Mouse (Mus musculus): ENCODE results near the gene Marf1. TPM values are rescaled to one million over a fixed set of nuclear protein-coding genes. Genes with fewer than 3 reads are reported as not detected.
"Not testable (repeated sequence)": the region's sequence is repeated elsewhere in the genome, so short reads cannot be mapped to it uniquely, and the experiment has no call there.

Marf1 gene
- total RNA-seq (2015; ENCODE audit: low replicate concordance): 37.2 and 40.7 TPM in 2 replicates
- 42.6 and 49.3 TPM in 2 replicates for total RNA-seq (2017; ENCODE audit: low replicate concordance)

DNA sequence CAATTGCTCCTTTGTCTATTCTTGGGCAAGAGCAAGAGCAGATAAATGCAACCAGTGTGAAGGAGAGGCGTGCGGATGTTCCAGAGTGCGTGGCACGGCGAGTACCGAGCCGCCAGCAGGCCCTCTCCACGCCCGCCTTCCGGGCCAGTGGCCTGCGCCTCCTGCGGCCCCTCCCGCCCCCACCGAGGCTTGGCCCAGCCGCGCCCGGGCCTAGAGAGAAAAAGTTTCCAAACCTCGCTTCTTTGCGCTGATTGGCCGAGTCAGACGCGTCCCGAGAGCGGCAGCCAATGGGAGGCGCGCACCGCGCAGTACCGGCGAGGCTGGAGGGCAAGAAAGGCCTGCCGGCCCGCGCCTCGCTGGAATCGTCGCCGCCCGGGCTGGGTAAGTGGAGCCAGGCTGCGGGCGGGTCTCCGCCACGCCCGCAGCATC lies at the start of gene Marf1, which contains the start of gene Nde1:
Gene Marf1, minus strand, starts transcription at position 364 of the 429 bp plus-strand sequence.
Gene Nde1, plus strand, starts transcription at position 288 of the 429 bp plus-strand sequence.
- peak; percentile 76 for ATAC-seq (replicated peaks; ENCODE audit: low FRiP score, poor library complexity, severe bottlenecking)

DNA sequence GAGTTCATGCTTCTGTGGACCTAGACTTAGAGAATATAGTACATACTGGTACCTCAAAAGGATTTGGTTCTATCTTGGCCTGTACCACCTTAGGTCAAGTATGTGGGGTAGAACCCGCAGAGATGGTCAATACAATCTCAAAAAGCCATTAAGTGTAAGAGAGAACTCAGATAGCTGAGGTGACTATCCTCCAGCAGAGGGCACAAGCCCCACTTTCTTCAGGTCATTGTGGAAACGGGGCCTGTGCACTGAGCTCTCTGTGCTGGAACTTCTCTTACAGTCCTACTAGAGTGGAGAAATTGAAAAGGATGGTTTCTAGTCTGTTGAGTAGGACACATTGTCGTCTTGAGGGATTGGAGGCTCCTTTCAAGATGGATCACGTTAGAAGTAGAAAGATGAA lies 35.6 kb upstream of the Marf1 start:
- no peak for ATAC-seq (replicated peaks; ENCODE audit: low FRiP score, poor library complexity, severe bottlenecking)

DNA sequence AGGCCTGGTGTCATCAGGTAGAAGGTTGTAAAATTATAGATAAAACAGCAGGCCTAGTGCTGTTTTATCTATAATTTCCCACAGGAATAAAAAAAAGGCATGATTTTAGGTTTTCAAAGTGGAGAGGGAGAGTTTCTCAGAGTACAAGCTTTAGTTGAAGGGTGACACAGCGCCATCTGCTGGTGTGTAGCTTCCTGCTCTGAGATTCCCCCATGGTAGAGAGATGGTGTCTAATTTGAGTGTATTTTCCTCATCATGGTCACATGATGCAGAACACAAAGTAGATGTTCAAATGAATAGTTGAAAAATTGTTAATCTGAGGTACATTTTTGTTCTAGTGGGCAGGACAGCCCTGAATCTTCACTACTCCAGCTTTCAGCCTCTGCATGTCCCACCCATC lies 32.3 kb upstream of the Marf1 start:
- ATAC-seq (replicated peaks; ENCODE audit: low FRiP score, poor library complexity, severe bottlenecking): no peak; the same call in 1 of the 2 replicates

DNA sequence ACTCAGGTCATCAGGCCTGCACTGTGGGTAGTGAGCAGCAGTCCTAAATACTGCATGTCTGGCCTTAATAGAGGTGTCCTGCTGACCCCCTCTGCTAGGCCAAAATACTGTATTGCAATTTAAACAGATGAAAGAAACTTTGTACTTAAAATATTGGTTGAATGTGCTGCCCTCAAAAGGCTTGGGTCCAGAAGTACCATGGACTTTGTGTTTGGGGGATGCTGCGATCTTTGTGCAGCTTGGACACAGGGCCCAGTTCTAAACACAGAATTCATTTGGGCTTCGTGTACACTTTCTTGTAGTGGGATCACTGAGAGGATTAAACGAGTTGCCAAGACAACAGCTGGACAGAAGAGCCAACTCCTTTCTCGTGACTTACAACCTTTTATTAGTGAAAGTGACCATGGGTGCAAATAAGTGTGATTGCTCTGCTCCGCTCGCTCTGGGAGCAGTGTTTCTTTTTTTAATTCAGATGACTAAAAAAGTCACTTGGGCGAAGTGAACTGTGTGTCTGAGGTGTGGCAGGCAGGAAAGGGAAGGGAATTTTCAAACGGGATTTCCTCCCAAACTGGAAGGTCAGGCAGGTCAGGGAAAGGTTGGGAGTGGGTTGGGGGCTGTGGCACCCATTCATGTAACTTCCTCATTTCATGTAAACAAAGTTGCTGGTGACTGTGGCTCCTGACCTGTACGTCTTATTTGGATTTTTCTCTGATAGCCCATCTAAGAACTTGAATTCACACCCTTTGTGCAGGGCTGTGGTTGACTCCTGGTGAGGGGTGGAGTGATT lies 31.2 kb upstream of the Marf1 start:
- ATAC-seq (replicated peaks; ENCODE audit: low FRiP score, poor library complexity, severe bottlenecking): no peak

DNA sequence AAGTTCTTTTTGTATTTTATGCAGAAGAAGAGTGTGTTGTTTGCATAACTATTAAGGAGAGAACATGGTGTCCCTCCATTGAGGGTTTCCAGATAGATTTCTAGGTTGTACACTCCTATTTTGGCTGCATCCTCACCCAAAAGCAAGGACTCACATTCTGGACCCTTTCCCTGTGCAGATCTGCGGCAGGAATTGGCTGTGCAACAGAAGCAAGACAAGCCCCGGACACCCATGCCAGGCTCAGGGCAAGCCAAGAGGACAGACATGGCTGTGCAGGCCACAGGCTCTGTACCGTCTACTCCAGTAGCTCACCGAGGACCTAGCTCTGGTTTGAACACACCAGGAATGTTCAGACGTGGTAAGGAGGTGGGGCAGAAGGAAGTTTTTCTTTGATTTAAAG lies 22.4 kb upstream of the Marf1 start:
- no peak for ATAC-seq (replicated peaks; ENCODE audit: low FRiP score, poor library complexity, severe bottlenecking)

DNA sequence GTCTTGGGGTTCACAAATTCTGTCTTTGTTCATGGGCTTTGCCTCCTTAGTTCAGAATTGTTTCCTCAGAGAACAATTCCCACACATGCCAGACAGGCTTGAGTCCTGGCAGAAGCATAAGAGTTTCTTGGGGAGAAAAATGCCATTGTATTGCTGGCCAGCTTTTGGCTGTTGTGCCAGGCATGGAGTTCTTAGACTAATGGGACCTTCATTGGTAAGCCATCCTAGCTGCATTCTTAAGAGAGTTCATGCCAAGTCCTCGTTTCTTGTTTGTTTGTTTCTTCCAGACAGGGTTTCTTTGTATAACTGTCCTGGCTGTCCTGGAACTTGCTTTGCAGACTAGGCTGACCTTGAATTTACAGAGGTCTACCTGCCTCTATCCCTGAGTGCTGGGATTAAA lies 20.7 kb upstream of the Marf1 start:
- ATAC-seq (replicated peaks; ENCODE audit: low FRiP score, poor library complexity, severe bottlenecking): no peak

DNA sequence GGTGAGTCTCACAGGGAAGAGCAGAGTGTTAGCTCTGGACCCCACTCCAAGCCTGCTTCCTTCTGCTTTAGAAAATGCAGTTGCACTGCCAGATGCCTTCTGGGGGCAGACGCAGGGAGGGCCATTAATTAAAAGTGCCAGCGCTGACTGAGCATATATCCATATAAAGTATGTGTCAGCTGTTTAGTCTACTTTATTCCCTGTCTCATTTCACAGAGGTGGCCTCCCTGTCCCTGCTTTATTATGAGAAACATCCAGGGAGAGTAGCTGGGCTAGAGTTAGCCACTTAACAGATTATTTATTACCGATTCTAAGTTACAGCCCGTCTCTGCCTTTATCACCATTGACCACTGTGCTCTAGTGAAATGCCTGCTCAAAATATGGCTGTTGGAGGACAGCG lies 19.2 kb upstream of the Marf1 start:
- no peak for ATAC-seq (replicated peaks; ENCODE audit: low FRiP score, poor library complexity, severe bottlenecking)

DNA sequence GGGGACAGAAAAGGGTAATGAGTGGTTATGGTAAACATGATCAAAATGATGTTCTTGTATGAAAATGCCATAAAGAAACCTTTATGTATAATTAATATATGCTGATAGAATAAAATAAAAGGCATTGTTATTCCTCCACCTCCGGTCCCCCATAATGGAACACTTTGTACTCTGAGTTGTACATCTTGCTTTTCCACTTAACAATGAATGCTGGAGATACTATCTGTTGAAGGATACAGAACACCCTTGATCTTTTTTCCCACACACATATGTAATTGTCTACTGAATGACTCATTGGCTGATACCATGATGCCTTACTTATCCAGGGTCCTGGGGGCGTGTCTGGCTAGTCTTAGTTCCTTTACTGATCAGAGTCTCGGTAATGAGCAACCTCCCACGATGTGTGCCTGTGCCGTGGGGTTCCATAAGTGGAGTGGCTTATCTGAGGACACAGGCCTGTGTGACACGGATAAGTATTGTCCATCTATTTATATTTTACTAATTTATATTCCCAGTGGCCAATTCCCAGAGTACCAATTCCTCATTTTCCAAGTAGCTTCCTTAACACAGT lies 17.1 kb upstream of the Marf1 start:
- no peak for ATAC-seq (replicated peaks; ENCODE audit: low FRiP score, poor library complexity, severe bottlenecking)

DNA sequence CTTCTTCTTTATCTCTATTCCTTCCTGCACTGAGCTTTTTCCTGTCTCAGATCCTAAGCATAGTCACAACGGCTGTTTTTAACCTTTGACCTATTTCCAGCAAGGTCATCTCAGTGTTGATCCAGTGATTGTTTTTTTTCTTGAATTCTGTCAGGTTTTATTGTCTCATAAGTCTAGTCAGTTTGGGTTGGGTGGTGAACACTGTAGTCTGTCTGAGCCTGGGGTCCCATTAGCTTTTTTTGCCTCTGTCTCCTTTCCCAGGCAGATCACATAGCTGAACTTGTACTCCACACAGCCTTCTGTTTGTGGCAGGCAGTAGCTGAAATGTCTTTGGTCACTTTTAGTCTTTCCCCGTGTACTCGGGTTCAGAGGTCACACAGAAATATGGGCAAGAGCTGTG lies 14.9 kb upstream of the Marf1 start:
- no peak for ATAC-seq (replicated peaks; ENCODE audit: low FRiP score, poor library complexity, severe bottlenecking)

DNA sequence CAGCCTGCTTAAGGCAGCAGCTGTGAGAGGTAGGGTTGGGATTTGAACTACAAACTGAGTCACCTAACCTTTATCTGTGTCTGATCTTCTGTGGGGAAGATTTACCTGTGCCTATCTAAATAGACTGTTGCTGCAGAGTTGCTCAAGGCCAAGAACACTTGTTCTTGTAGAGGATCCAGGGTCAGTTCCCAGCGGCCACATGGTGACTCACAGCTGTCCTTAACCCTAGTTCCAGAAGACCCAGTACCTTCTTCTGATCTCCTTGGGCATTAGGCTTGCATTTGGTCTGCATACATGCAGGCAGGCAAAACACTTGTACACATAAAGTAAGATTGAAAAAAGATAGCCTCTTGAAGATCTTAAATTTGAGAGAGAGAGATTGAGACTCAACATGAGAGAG lies 6.6 kb upstream of the Marf1 start:
- ATAC-seq (replicated peaks; ENCODE audit: low FRiP score, poor library complexity, severe bottlenecking): no peak

DNA sequence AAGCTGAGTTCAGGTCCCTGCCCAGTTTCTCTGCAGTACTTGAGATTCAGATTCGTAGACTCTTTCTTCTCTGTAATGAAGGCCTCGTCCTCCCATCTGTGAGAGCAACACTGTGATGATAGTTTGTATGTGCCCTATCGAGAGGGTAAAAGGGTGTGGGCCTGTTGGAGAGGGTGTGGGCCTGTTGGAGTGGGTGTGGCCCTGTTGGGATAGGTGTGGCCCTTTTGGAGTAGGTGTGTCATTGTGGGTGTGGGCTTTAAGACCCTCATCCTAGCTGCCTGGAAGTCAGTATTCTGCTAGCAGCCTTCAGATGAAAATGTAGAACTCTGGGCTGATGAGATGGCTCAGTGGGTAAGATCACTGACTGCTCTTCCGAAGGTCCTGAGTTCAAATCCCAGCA lies 3.3 kb upstream of the Marf1 start:
- peak; percentile 49 for ATAC-seq (replicated peaks; ENCODE audit: low FRiP score, poor library complexity, severe bottlenecking)

DNA sequence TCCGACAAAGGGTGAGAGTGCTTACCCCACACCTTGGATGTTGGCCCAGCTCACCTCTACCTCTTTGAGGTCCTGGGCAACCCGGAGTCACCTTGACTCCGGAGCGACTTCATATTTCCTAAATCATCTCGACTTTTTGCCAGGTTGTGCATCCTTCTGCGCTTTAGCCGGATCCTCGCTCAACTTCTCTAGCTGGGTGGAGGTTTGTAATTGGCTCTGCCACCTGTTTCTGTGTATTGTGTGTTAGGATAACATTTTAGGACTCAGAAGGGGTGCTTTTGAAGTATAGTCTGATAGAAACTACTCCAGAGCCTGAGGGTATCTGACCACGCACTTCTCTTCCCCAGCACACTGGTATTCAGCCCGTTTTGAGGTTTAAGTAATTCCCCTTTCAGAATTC lies 580 bp upstream of the Marf1 start:
- no peak for ATAC-seq (replicated peaks; ENCODE audit: low FRiP score, poor library complexity, severe bottlenecking)

DNA sequence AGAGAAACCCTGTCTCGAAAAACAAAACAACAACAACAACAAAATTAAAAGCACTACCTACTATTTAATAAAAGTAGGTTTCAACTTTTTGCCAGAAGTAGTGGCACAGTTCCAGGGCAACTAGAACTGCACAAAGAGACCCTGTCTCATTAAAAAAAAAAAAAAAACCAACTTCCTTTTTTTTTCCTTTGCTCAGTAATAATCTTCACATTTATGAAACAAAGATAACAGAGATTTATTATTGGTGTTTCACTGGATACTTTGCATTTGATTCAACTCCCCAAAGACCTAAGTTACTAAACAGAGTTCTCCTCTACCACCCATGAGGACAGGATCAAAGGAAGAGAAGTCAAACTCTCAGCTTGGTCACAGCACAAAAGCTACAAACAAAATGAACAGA lies 2.2 kb downstream of the Marf1 start:
- no peak for ATAC-seq (replicated peaks; ENCODE audit: low FRiP score, poor library complexity, severe bottlenecking)

DNA sequence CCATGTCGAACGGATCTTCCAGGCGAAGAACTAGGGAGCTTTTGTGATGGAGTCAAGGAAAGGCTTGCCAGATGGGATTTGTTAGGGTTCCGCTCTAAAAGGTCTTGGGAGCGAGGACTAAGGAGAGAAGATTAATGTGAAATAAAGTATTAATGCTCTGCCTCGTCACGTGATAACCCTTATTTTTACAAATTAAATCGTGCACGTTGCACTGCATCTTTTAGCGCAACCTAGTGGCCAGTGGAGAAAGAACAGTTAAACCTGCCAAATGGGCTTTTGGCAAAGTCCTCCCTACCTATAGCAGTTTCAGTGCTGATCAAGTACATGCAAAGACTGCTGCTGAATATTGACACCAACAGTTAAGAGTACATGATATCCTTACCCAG lies 3.4 kb downstream of the Marf1 start:
- peak; percentile 57 for ATAC-seq (replicated peaks; ENCODE audit: low FRiP score, poor library complexity, severe bottlenecking)

DNA sequence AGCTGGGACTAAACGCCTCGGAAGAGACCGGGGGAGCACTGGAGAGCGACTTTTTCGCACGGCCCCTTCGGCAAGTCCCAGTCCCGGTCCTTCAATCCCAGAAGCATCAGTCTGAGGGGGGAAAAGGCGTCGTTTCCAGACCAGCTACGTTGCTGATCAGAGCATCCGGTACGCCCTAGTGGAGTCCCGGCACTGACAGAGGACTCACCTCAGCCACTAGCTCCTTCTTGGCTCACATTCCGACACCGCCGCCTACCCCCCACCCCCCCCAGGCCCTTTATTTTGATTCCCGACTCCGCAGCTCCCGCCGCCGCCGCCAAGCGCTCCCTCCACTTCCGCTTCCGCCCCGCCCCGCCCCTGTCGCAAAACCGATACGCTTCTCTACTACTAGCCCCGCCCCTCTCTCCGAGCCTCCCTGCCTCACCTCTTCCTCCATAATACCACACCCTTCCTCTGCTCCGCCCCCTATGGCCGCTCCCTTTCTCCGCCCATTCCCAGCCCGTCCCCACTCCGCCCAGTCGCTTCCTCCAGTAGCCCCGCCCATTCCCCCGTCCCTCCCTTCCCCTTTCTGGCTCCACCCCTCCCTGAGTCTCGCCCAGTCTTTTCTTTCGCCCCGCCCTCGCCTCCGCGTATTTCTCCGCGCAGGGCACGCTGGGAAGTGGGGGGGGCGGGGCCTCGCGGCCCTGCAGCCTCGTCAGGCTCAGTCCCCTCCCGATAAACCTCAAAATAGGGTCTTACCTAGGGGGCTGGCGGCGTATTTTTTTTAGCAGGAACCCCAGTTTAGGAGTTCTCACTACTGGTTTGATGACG lies 4.0 kb downstream of the Marf1 start:
- ATAC-seq (replicated peaks; ENCODE audit: low FRiP score, poor library complexity, severe bottlenecking): peak; percentile 78

DNA sequence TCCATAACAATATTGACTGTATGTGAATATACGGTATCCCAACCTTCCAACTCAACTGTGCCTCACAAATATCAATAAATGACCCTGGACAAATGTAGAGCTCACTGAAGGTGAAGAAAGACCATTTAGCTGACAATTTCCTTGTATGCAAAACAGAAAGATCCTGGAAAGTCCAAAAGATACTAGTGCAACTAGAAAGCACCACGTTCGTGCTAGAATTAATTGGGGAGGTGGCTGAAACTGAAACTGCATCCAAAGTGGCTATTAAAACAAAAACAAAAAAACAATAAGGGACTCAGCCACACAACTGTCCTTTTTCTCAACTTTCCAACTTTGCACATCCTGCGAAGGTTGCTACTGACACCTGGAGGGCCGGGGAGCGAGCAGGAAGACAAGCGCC lies 4.6 kb downstream of the Marf1 start:
- ATAC-seq (replicated peaks; ENCODE audit: low FRiP score, poor library complexity, severe bottlenecking): no peak

DNA sequence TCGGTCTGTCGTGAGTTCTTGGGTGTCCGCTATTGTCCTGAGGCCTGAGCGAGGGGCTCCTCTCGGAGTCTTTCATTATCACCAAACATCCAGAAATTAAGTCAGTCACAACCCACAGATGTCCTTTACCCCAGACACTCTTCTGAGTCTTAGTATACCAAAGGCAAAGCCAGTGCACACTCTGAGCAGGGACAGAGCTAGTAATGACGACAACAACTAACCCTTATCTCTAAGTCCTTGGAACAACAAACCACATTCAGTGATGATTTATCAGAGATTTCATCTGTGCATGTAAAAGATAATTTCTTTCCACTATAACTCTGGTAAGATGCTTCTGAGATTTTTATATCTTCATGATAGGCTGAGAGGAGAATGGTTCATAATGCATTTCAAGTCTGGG lies 6.8 kb downstream of the Marf1 start:
- no peak for ATAC-seq (replicated peaks; ENCODE audit: low FRiP score, poor library complexity, severe bottlenecking)

DNA sequence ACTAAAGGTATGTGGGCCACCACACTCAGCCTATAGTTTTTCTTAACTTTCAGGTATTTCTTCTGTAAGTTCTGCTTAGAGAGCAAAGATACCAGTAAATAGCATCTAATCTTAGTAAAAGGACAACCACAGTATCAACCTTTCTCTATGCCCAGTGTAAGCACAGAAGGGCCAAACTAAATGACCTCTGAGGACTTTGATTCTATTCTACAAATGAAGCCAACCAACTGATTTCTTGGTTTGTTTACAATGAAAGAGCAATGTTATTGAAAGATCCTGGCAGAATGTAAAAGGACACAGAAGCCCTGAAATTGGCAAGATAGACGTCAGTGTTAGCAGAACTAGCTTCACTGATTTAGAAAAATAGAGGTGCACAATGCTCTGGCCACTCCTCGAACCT lies 7.5 kb downstream of the Marf1 start:
- ATAC-seq (replicated peaks; ENCODE audit: low FRiP score, poor library complexity, severe bottlenecking): not testable (repeated sequence)

DNA sequence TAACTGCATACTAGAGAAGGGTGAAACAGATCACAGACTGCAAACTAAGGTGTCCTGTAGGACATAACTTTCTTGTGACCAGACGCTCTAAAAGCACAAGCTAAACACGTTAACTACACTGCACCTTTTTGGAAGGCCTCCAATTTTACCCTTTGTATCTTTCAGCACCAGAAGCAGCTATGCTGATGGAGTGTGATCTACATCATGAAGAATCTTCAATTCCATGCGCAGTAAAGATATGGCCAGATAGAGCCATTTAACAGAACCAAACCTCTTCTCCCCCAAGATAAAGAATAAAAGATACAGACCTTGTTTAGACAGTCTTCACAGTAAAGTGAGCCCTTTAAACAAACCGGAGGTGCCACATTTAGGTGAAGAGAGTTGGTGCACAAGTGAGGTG lies 11.4 kb downstream of the Marf1 start:
- no peak for ATAC-seq (replicated peaks; ENCODE audit: low FRiP score, poor library complexity, severe bottlenecking)

DNA sequence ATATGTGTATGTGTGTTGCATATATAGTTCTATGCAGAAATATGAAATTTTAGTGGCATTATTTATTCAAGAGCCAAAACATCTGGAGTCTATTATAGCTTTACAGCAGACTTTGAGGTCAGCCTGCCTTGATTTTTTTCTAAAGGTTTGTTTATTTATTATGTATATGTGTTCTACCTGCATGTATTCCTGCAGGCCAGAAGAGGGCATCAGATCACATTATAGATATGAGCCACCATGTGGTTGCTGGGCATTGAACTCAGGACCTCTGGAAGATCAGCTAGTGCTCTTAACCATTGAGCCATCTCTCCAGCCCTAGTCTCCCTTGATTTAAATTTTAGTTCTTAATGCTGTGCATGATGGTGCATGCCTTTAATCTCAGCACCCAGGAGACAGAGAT lies 15.4 kb downstream of the Marf1 start:
- no peak for ATAC-seq (replicated peaks; ENCODE audit: low FRiP score, poor library complexity, severe bottlenecking)

DNA sequence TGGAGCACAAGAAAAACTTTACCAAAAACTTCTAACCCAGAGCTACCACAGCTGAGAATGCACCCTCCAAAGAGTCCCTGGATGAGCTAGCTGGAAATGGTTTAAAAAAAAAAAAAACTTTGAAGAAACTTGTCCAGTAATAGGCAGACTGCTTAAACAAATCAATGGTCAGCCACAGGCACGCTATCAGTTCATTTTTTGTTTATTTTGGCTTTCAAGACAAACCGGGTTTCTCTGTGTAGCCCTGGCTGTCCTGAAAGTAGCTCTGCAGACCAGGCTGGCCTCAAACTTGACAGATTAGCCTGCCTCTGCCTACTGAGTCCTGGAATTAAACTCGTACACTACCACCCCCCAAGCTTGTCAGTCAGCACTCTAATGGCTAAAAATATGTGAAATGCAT lies 19.9 kb downstream of the Marf1 start:
- ATAC-seq (replicated peaks; ENCODE audit: low FRiP score, poor library complexity, severe bottlenecking): no peak
